ENCODE assay signal across 10 mouse cellular contexts in the genomic region with DNA sequence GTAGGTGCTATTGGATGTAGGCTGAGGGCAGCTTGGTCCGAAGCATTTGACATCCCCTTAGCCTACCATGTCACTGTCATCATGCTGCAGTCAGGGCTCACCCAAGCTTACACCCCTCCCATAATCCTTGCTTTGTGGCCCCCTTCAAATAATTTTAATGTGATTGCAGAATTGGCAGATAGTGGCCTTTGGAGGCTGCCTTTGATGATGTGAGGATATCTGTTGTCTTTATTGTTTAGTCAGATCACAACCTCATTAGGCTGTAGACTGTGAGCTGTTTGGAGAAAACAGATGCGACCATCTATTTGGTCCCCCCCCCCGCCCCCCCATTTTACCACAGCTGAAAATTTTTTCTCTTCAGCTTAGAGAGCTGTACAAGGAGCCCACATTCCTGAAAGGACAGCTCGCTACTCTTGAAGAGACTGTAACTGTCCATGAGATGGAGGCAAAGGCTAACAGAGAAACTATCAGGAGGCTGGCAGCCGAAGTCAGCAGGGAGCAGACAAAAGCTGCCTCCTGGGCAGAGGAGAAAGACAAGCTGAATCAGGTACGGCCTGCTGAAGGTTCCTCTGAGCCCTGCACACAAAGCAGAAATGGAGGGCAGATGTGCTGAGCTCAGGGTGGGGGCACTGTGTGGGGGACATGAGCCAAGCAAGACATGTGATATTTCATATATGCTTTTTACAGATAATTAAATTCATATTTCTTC. TPM values are rescaled to one million over a fixed set of nuclear protein-coding genes. Genes with fewer than 3 reads are reported as not detected.
DNase-seq lines count a peak whose midpoint lies in the region; ATAC-seq and TF ChIP-seq lines count a peak whose summit lies in the region.
"Had no signal": no experiment of that assay in that cellular context is flagged by ENCODE, and none has a peak within 500 bp of the region (broad histone marks: within the 10 kb centered on the region; RNA-seq: fewer than 3 reads in every experiment).

No protein-coding gene starts in this region.

- 39% methylated on average over 6 of the region's 6 CpGs for WGBS in forebrain, postnatal 0 days
- WGBS in forebrain, embryonic 12.5 days = 48% methylated on average over 6 of the region's 6 CpGs
- WGBS in midbrain, embryonic 12.5 days = 48% methylated on average over 6 of the region's 6 CpGs
- WGBS in midbrain, embryonic 10.5 days = 60% methylated on average over 6 of the region's 6 CpGs
- 42% methylated on average over 6 of the region's 6 CpGs for WGBS in midbrain, postnatal 0 days

- no peaks in the 10 kb centered on the region for H3K36me3 ChIP-seq in forebrain, postnatal 0 days (ENCODE audit: insufficient read depth)
- H3K36me3 ChIP-seq in forebrain, embryonic 12.5 days (replicated peaks) = no peaks in the 10 kb centered on the region
- H3K36me3 ChIP-seq in midbrain, embryonic 12.5 days = no peaks in the 10 kb centered on the region
- H3K36me3 ChIP-seq in midbrain, embryonic 10.5 days = no peaks in the 10 kb centered on the region
- H3K36me3 ChIP-seq in midbrain, postnatal 0 days (ENCODE audit: insufficient read depth, low read length) = no peaks in the 10 kb centered on the region

- H3K4me2 ChIP-seq in forebrain, postnatal 0 days (ENCODE audit: low read depth) = no peak overlapping the region
- no peak overlapping the region for H3K4me2 ChIP-seq in forebrain, embryonic 12.5 days
- H3K4me2 ChIP-seq in midbrain, embryonic 12.5 days (replicated peaks) = no peak overlapping the region
- H3K4me2 ChIP-seq in midbrain, postnatal 0 days (ENCODE audit: low read depth, low read length, poor library complexity, severe bottlenecking) = no peak overlapping the region

- no peak overlapping the region for H3K9ac ChIP-seq in forebrain, postnatal 0 days
- no peak overlapping the region for H3K9ac ChIP-seq in forebrain, embryonic 12.5 days
- no peak overlapping the region for H3K9ac ChIP-seq in midbrain, embryonic 12.5 days (replicated peaks)
- no peak overlapping the region for H3K9ac ChIP-seq in midbrain, postnatal 0 days (replicated peaks; ENCODE audit: low read length, poor library complexity, severe bottlenecking)

- no peaks in the 10 kb centered on the region for H3K9me3 ChIP-seq in forebrain, postnatal 0 days (ENCODE audit: low read length)
- H3K9me3 ChIP-seq in forebrain, embryonic 12.5 days = no peaks in the 10 kb centered on the region
- H3K9me3 ChIP-seq in midbrain, embryonic 12.5 days = no peaks in the 10 kb centered on the region
- H3K9me3 ChIP-seq in midbrain, embryonic 10.5 days (replicated peaks) = peaks cover 4% of the 10 kb centered on the region; the same call in 1 of the 2 replicates
- H3K9me3 ChIP-seq in midbrain, postnatal 0 days (ENCODE audit: low read length) = 0 out of 2 replicates have a peak, but pooled peaks cover 3% of the 10 kb centered on the region

- peak; percentile 27 for DNase-seq in forebrain, postnatal 0 days
- DNase-seq in midbrain, embryonic 10.5 days (ENCODE audit: low spot score) = no peak
- peak; percentile 46 for DNase-seq in brain, embryonic 14.5 days (ENCODE audit: low read depth)
- peak; percentile 63 for DNase-seq in midbrain, postnatal 0 days (ENCODE audit: low spot score)
- no peak for DNase-seq in cerebellum, postnatal 25 days
- no peak for DNase-seq in gastrocnemius, postnatal 4 days (ENCODE audit: low spot score in 2 of 2)
- DNase-seq: lung, postnatal 4 days had no signal

- no peak for TF ChIP-seq POLR2A in brain, embryonic 14.5 days (IDR thresholded peaks at IDR 0.05; ENCODE audit: borderline replicate concordance, extremely low read depth, insufficient read depth, insufficient read length, poor library complexity, severe bottlenecking)

- ATAC-seq in forebrain, postnatal 0 days = peak; percentile 83
- no peak for ATAC-seq in forebrain, embryonic 12.5 days (ENCODE audit: low FRiP score)
- ATAC-seq in midbrain, embryonic 12.5 days (ENCODE audit: low FRiP score, low read depth) = peak; percentile 27; the same call in 1 of the 2 replicates
- ATAC-seq in midbrain, postnatal 0 days (ENCODE audit: low FRiP score) = peak; percentile 84
- ATAC-seq: CD4-positive, CD25-positive, alpha-beta regulatory T cell, adult 4 months had no signal

- H3K27me3 ChIP-seq in forebrain, postnatal 0 days (ENCODE audit: insufficient read depth, low read length) = no peaks in the 10 kb centered on the region
- H3K27me3 ChIP-seq in forebrain, embryonic 12.5 days = no peaks in the 10 kb centered on the region
- no peaks in the 10 kb centered on the region for H3K27me3 ChIP-seq in midbrain, embryonic 12.5 days
- no peaks in the 10 kb centered on the region for H3K27me3 ChIP-seq in midbrain, embryonic 10.5 days (ENCODE audit: low read depth, poor library complexity, severe bottlenecking)
- no peaks in the 10 kb centered on the region for H3K27me3 ChIP-seq in midbrain, postnatal 0 days (ENCODE audit: insufficient read depth, low read length)

- TF ChIP-seq CTCF in forebrain, postnatal 0 days (IDR thresholded peaks at IDR 0.05; ENCODE audit: low read depth) = peak; percentile 54
- peak; percentile 17; the same call in 1 of the 2 replicates for TF ChIP-seq CTCF in brain, embryonic 14.5 days (IDR thresholded peaks at IDR 0.05; ENCODE audit: borderline replicate concordance, extremely low read depth, insufficient read depth, insufficient read length)
- peak; percentile 76 for TF ChIP-seq CTCF in midbrain, postnatal 0 days (IDR thresholded peaks at IDR 0.05)

- H3K4me3 ChIP-seq in forebrain, postnatal 0 days (ENCODE audit: low read depth, low read length) = no peak overlapping the region
- no peak overlapping the region for H3K4me3 ChIP-seq in forebrain, embryonic 12.5 days (replicated peaks)
- no peak overlapping the region for H3K4me3 ChIP-seq in midbrain, embryonic 12.5 days
- H3K4me3 ChIP-seq in midbrain, embryonic 10.5 days = no peak overlapping the region
- no peak overlapping the region for H3K4me3 ChIP-seq in midbrain, postnatal 0 days (ENCODE audit: low read depth, low read length)

- H3K4me1 ChIP-seq in forebrain, postnatal 0 days (ENCODE audit: insufficient read depth) = no peaks in the 10 kb centered on the region
- no peaks in the 10 kb centered on the region for H3K4me1 ChIP-seq in forebrain, embryonic 12.5 days
- H3K4me1 ChIP-seq in midbrain, embryonic 12.5 days = no peaks in the 10 kb centered on the region
- H3K4me1 ChIP-seq in midbrain, embryonic 10.5 days = no peaks in the 10 kb centered on the region
- H3K4me1 ChIP-seq in midbrain, postnatal 0 days (ENCODE audit: insufficient read depth, low read length) = no peaks in the 10 kb centered on the region

- H3K27ac ChIP-seq in forebrain, postnatal 0 days (ENCODE audit: low read depth, low read length) = no peak overlapping the region
- no peak overlapping the region for H3K27ac ChIP-seq in forebrain, embryonic 12.5 days
- H3K27ac ChIP-seq in midbrain, embryonic 12.5 days (replicated peaks) = no peak overlapping the region
- H3K27ac ChIP-seq in midbrain, embryonic 10.5 days (replicated peaks) = no peak overlapping the region
- no peak overlapping the region for H3K27ac ChIP-seq in midbrain, postnatal 0 days (ENCODE audit: low read depth, low read length)

RNA-seq across cellular contexts. Expression of a gene that starts 38.2 kb away (rescaled TPM):
- 0.85 and 1.4 TPM in 2 replicates for total RNA-seq in forebrain, postnatal 0 days (2014; rRNA removed)
- polyA plus RNA-seq in forebrain, postnatal 0 days (2015; fragmentation: Nextera tagmentation; extraction: Ambion mirVana) = 0.18 and 0.62 TPM in 2 replicates
- polyA plus RNA-seq in forebrain, embryonic 12.5 days (2016; fragmentation: Nextera tagmentation; extraction: Ambion mirVana) = 0.10 TPM in 1 of 2 replicates, not detected in the other
- polyA plus RNA-seq in midbrain, embryonic 12.5 days (2016; fragmentation: Nextera tagmentation; extraction: Ambion mirVana) = 0.05 and 0.14 TPM in 2 replicates
- 0.16 TPM in 1 of 2 replicates, not detected in the other for polyA plus RNA-seq in midbrain, embryonic 10.5 days (2016; fragmentation: Nextera tagmentation; extraction: Ambion mirVana)
- 0.15 and 0.44 TPM in 2 replicates for polyA plus RNA-seq in brain, embryonic 14.5 days (2012; rRNA removed)
- total RNA-seq in midbrain, postnatal 0 days (2014; rRNA removed) = 0.52 and 1.5 TPM in 2 replicates
- polyA plus RNA-seq in midbrain, postnatal 0 days (2015; fragmentation: Nextera tagmentation; extraction: Ambion mirVana) = 0.47 and 0.48 TPM in 2 replicates
- total RNA-seq in gastrocnemius, postnatal 4 days (2021) = under 1 TPM; 0.34 to 0.39 TPM

Comparison
In these comparisons a context has a peak if more than half of its experiments do, and no peak if none do; other contexts are left out.
1. DNase-seq: peak in forebrain, postnatal 0 days (single experiment), brain, embryonic 14.5 days (single experiment) and midbrain, postnatal 0 days (single experiment); none in midbrain, embryonic 10.5 days (single experiment), cerebellum, postnatal 25 days (0 of 2) and gastrocnemius, postnatal 4 days (0 of 2).
2. CTCF ChIP-seq: peak in every context shown above with its lines; median percentile 76 in midbrain, postnatal 0 days; 54 in forebrain, postnatal 0 days; 17 in brain, embryonic 14.5 days.